8 mouse cellular contexts compared by ENCODE assay signal in the genomic region with DNA sequence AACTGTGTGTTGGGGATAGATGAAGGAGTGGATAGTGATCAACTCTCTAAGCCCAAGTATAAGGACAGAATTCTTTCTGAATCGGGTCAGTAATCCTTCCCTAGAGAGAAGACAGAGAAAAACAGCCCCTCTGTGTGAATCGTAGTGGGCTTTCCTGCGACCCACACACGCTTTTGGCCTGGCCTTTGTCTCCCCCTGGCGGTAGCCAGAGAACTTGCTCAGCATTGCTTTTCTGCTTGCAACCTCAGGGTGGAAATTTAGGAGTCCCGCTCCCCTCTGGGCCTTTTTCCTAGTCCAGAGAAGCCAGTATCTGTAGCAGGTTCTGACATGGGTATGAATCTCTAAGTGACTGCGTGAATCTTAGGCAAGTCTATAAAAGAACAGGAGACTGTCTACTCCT. TPM values are rescaled to one million over a fixed set of nuclear protein-coding genes. Genes with fewer than 3 reads are reported as not detected.
DNase-seq lines count a peak whose midpoint lies in the region; TF ChIP-seq lines count a peak whose summit lies in the region.

No protein-coding gene starts in this region.

- no peak for TF ChIP-seq POLR2A in bone marrow macrophage, adult 2 months (IDR thresholded peaks at IDR 0.05; ENCODE audit: borderline replicate concordance, low read depth, low read length)

- H3K27ac ChIP-seq in left cerebral cortex, adult 2 months, result no peak overlapping the region
- H3K27ac ChIP-seq in ES-E14 (ENCODE audit: insufficient read depth, low read depth, low read length, poor library complexity, severe bottlenecking), result no peak overlapping the region
- no peak overlapping the region for H3K27ac ChIP-seq in bone marrow macrophage, adult 2 months (ENCODE audit: insufficient read depth, low read depth, low read length)
- no peak overlapping the region; the same call in 1 of the 2 replicates for H3K27ac ChIP-seq in gastrocnemius, adult 2 months

- H3K9ac ChIP-seq in ES-E14 (ENCODE audit: insufficient read depth, low read depth, low read length, poor library complexity, severe bottlenecking), result no peak overlapping the region

- in situ Hi-C loops in ES-E14 (cut with MboI; ENCODE audit: low sequenced_read_pairs in 2 of 2, unreplicated experiment in 2 of 2), result loop anchor here in 1 of 2 experiments (10.0 kb wide), 1 partner anchor 275 kb away; the partner anchor contains the start of gene Cttnbp2nl

- DNase-seq in left cerebral cortex, adult 2 months (ENCODE audit: extremely low spot score in 1 of 2, low spot score in 2 of 2), result peak in 1 of 2 experiments; percentile 45
- DNase-seq in left cerebral cortex, postnatal 36 days (ENCODE audit: low spot score in 2 of 2), result no peak
- no peak for DNase-seq in ES-E14 (ENCODE audit: low read depth, low spot score)
- DNase-seq in gastrocnemius, adult 2 months, result peak; percentile 69
- peak; percentile 28 to 76 for DNase-seq in kidney, postnatal 36 days
- DNase-seq in retina, embryonic 14.5 days (ENCODE audit: low spot score), result peak; percentile 90
- DNase-seq in layer of hippocampus, adult 8-10 months (ENCODE audit: low spot score in 2 of 2), result no peak

- TF ChIP-seq CTCF in left cerebral cortex, adult 2 months (IDR thresholded peaks at IDR 0.05), result peak; percentile 97
- TF ChIP-seq CTCF in bone marrow macrophage, adult 2 months (IDR thresholded peaks at IDR 0.05; ENCODE audit: low read depth, low read length), result peak; percentile 99
- peak; percentile 98 for TF ChIP-seq CTCF in gastrocnemius, adult 2 months (IDR thresholded peaks at IDR 0.05)

- no peaks in the 10 kb centered on the region; the same call in 1 of the 2 replicates for H3K36me3 ChIP-seq in ES-E14 (ENCODE audit: control insufficient read depth, insufficient read depth, low read length, poor library complexity, severe bottlenecking)

- H3K4me3 ChIP-seq in left cerebral cortex, adult 2 months, result no peak overlapping the region
- H3K4me3 ChIP-seq in ES-E14 (ENCODE audit: insufficient read depth in 1 of 2, low read depth in 1 of 2, low read length in 2 of 2, poor library complexity in 1 of 2, severe bottlenecking in 1 of 2), result no peak overlapping the region
- no peak overlapping the region for H3K4me3 ChIP-seq in bone marrow macrophage, adult 2 months (ENCODE audit: insufficient read depth, low read length)
- H3K4me3 ChIP-seq in gastrocnemius, adult 2 months, result no peak overlapping the region

- peaks cover 5 to 27% of the 10 kb centered on the region in 2 experiments; a peak in 3 of 4 replicates for H3K4me1 ChIP-seq in ES-E14 (ENCODE audit: control insufficient read depth in 2 of 2, insufficient read depth in 2 of 2, low read length in 2 of 2, poor library complexity in 1 of 2)
- peaks cover 2% of the 10 kb centered on the region; the same call in 1 of the 2 replicates for H3K4me1 ChIP-seq in bone marrow macrophage, adult 2 months (ENCODE audit: control insufficient read depth, insufficient read depth, low read length)

- no peaks in the 10 kb centered on the region for H3K9me3 ChIP-seq in ES-E14 (ENCODE audit: control insufficient read depth, insufficient read depth, low read depth, low read length)

- intact Hi-C loops in left cerebral cortex, adult 2 months (cut with DNase I), result loop anchor here (1.0 to 5.0 kb wide), 3 partner anchors 10 to 182 kb away; partner anchors contain the start of gene Wnt2b
- intact Hi-C loops in left cerebral cortex, postnatal 36 days (cut with DNase I), result loop anchor here (2.0 kb wide), 1 partner anchor 65 kb away; no protein-coding TSS in a partner anchor
- intact Hi-C loops in gastrocnemius, adult 2 months (cut with DNase I), result loop anchor here (2.0 to 5.0 kb wide), 4 partner anchors 21 to 187 kb away; partner anchors contain the start of gene Mov10

TF ChIP-seq in ES-E14, 5 proteins besides CTCF, POLR2A, EP300 and RAD21:
- no peak for TF ChIP-seq ZNF384 (IDR thresholded peaks at IDR 0.05; ENCODE audit: low read depth, low read length)
- TF ChIP-seq HCFC1 (IDR thresholded peaks at IDR 0.05; ENCODE audit: borderline replicate concordance, insufficient read depth, low read length), result no peak
- TF ChIP-seq ZC3H11A (IDR thresholded peaks at IDR 0.05; ENCODE audit: borderline replicate concordance, low read depth, low read length), result peak; percentile 55; the same call in 1 of the 2 replicates
- 0 out of 2 replicates have a peak, but pooled peaks have one; percentile 7 for TF ChIP-seq MAFK (IDR thresholded peaks at IDR 0.05; ENCODE audit: insufficient read depth, low read depth, low read length)
- no peak for TF ChIP-seq CHD2 (IDR thresholded peaks at IDR 0.05; ENCODE audit: low read depth, low read length)

RNA-seq across cellular contexts. Expression of gene Ppm1j, which starts 0.9 kb away (rescaled TPM):
- total RNA-seq in left cerebral cortex, adult 2 months (2021), result 1 to 10 TPM in 1 of 2 experiments, under 1 TPM in 1; 0.72 to 1.2 TPM
- 1 to 10 TPM in 1 of 2 experiments, under 1 TPM in 1; 0.54 to 1.2 TPM for total RNA-seq in left cerebral cortex, postnatal 36 days (2021)
- 25.7 and 49.6 TPM in 2 replicates for total RNA-seq in ES-E14 (2012; rRNA removed)
- 0.47 and 1.3 TPM in 2 replicates for polyA plus RNA-seq in bone marrow macrophage, adult 2 months (2012; ENCODE audit: insufficient read depth, insufficient read length, missing spikeins)
- total RNA-seq in gastrocnemius, adult 2 months (2021), result 10 to 100 TPM; 33.3 to 45.6 TPM
- 1 to 10 TPM in 1 of 4 experiments, under 1 TPM in 2, not detected in 1; 0.35 to 1.4 (median 0.36) TPM for total RNA-seq in layer of hippocampus, adult 8-10 months (2022)

RNA-seq across cellular contexts. Expression of gene Fam19a3, which starts 1.7 kb away (rescaled TPM):
- under 1 TPM in 1 of 2 experiments, not detected in 1; 0.07 TPM for total RNA-seq in left cerebral cortex, adult 2 months (2021)
- under 1 TPM in 1 of 2 experiments, not detected in 1; 0.07 TPM for total RNA-seq in left cerebral cortex, postnatal 36 days (2021)
- 0.13 and 0.16 TPM in 2 replicates for total RNA-seq in ES-E14 (2012; rRNA removed)
- polyA plus RNA-seq in bone marrow macrophage, adult 2 months (2012; ENCODE audit: insufficient read depth, insufficient read length, missing spikeins), result 0.21 TPM in 1 of 2 replicates, not detected in the other
- total RNA-seq in gastrocnemius, adult 2 months (2021), result 1 to 10 TPM; 2.7 to 4.2 TPM
- under 1 TPM in 2 of 4 experiments, not detected in 2; 0.13 to 0.23 TPM for total RNA-seq in layer of hippocampus, adult 8-10 months (2022)

RNA-seq across cellular contexts. Expression of gene Rhoc, which starts 8.2 kb away (rescaled TPM):
- 10 to 100 TPM; 27.9 to 29.3 TPM for total RNA-seq in left cerebral cortex, adult 2 months (2021)
- total RNA-seq in left cerebral cortex, postnatal 36 days (2021), result 10 to 100 TPM; 24.4 to 29.0 TPM
- 70.9 and 99.9 TPM in 2 replicates for total RNA-seq in ES-E14 (2012; rRNA removed)
- 32.9 and 38.4 TPM in 2 replicates for polyA plus RNA-seq in bone marrow macrophage, adult 2 months (2012; ENCODE audit: insufficient read depth, insufficient read length, missing spikeins)
- 10 to 100 TPM; 26.1 to 41.6 TPM for total RNA-seq in gastrocnemius, adult 2 months (2021)
- total RNA-seq in layer of hippocampus, adult 8-10 months (2022), result 10 to 100 TPM; 19.0 to 40.0 (median 30.6) TPM

RNA-seq across cellular contexts. Expression of gene Mov10, which starts 38.4 kb away (rescaled TPM):
- total RNA-seq in left cerebral cortex, adult 2 months (2021), result 10 to 100 TPM; 10.5 to 10.9 TPM
- total RNA-seq in left cerebral cortex, postnatal 36 days (2021), result 10 to 100 TPM in 1 of 2 experiments, 1 to 10 TPM in 1; 4.9 to 14.3 TPM
- total RNA-seq in ES-E14 (2012; rRNA removed), result 37.5 and 55.5 TPM in 2 replicates
- 23.4 and 25.1 TPM in 2 replicates for polyA plus RNA-seq in bone marrow macrophage, adult 2 months (2012; ENCODE audit: insufficient read depth, insufficient read length, missing spikeins)
- total RNA-seq in gastrocnemius, adult 2 months (2021), result 1 to 10 TPM in 1 of 2 experiments, under 1 TPM in 1; 0.38 to 2.5 TPM
- total RNA-seq in layer of hippocampus, adult 8-10 months (2022), result 10 to 100 TPM; 11.0 to 12.6 (median 11.9) TPM

Comparison
In these comparisons a context has a peak if more than half of its experiments do, and no peak if none do; other contexts are left out.
1. DNase-seq: peak in gastrocnemius, adult 2 months (single experiment), kidney, postnatal 36 days (2 of 2) and retina, embryonic 14.5 days (single experiment); none in left cerebral cortex, postnatal 36 days (0 of 2), ES-E14 (single experiment) and layer of hippocampus, adult 8-10 months (0 of 2).
2. RNA of gene Ppm1j, which starts 0.9 kb away (total RNA-seq): 33.3 to 45.6 TPM in gastrocnemius, adult 2 months and 25.7 to 49.6 TPM in ES-E14; 0.54 to 1.2 TPM in left cerebral cortex, postnatal 36 days, 0.72 to 1.2 TPM in left cerebral cortex, adult 2 months and 0.35 to 1.4 TPM in layer of hippocampus, adult 8-10 months; every median in the first group is over 10 times any median in the second.
3. Peak in every context shown above with its lines, with median percentiles within 50 percentile points of each other: CTCF ChIP-seq.